Mouse (Mus musculus): Measurements from ENCODE around the gene Ppp4r3a.

DNA sequence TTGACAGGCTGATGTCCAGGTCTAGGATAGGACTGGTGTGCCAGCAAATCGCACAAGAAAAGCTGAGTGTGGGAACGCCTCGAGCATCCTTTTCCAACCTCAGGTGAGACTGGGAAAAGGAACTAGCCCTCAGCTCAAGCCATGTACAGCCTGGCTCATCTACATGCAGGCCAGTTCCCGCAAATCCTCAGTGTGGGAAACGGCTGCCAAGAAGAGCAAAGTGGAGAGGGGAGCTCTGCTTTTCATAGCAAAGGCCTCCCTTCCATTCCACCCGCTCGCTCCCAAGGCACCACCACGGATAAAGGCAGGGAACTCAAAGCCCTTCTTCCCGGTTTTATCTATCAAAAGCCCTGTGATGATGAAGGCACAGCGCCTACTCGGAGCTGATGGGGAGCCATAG lies 60.4 kb downstream of the Ppp4r3a start:
- TF ChIP-seq CTCF (IDR thresholded peaks at IDR 0.05; ENCODE audit: low read depth) = no peak
- no peak for TF ChIP-seq EP300 (IDR thresholded peaks at IDR 0.05; ENCODE audit: low read depth)
